Mouse (Mus musculus): ENCODE data around the gene Dhtkd1.

Dhtkd1 gene

GRCm38 (mm10) chr2:5930291-5931054 lies 12.1 kb downstream of the Dhtkd1 start:
- DNase-seq (ENCODE audit: low spot score in 2 of 2) = no peak

GRCm38 (mm10) chr2:5929793-5930192 lies 12.8 kb downstream of the Dhtkd1 start:
- no peak for DNase-seq (ENCODE audit: low spot score in 2 of 2)

GRCm38 (mm10) chr2:5927481-5927880 lies 15.1 kb downstream of the Dhtkd1 start:
- DNase-seq (ENCODE audit: low spot score in 2 of 2) = no peak

GRCm38 (mm10) chr2:5923786-5924185 lies 18.8 kb downstream of the Dhtkd1 start:
- no peak for DNase-seq (ENCODE audit: low spot score in 2 of 2)

- DNase-seq (ENCODE audit: low spot score in 2 of 2) = no peak
These were observed 19.8 kb downstream of the Dhtkd1 start for GRCm38 (mm10) chr2:5922823-5923222.

- no peak for DNase-seq (ENCODE audit: low spot score in 2 of 2)
These were observed 31.2 kb downstream of the Dhtkd1 start for GRCm38 (mm10) chr2:5911282-5911965.

- DNase-seq (ENCODE audit: low spot score in 2 of 2) = peak in 1 of 2 experiments; percentile 20
These were observed 36.0 kb downstream of the Dhtkd1 start for GRCm38 (mm10) chr2:5906625-5907024.

GRCm38 (mm10) chr2:5906092-5906491 lies 36.5 kb downstream of the Dhtkd1 start:
- DNase-seq (ENCODE audit: low spot score in 2 of 2) = no peak

- no peak for DNase-seq (ENCODE audit: low spot score in 2 of 2)
These were observed 42.4 kb downstream of the Dhtkd1 start for GRCm38 (mm10) chr2:5900145-5900544.

GRCm38 (mm10) chr2:5894843-5895570 lies 47.6 kb downstream of the Dhtkd1 start, which contains the start of gene Sec61a2:
TSS of gene Sec61a2 (minus strand) at chr2:5895432.
- peak; percentile 99 to 100 for DNase-seq (ENCODE audit: low spot score in 2 of 2)

- DNase-seq (ENCODE audit: low spot score in 2 of 2) = no peak
These were observed 48.3 kb downstream of the Dhtkd1 start for GRCm38 (mm10) chr2:5894296-5894695.

- no peak for DNase-seq (ENCODE audit: low spot score in 2 of 2)
These were observed 53.2 kb downstream of the Dhtkd1 start for GRCm38 (mm10) chr2:5889412-5889811.

GRCm38 (mm10) chr2:5888865-5889264 lies 53.7 kb downstream of the Dhtkd1 start:
- DNase-seq (ENCODE audit: low spot score in 2 of 2) = no peak

- DNase-seq (ENCODE audit: low spot score in 2 of 2) = no peak
These were observed 65.1 kb downstream of the Dhtkd1 start for GRCm38 (mm10) chr2:5877446-5877845.

- no peak for DNase-seq (ENCODE audit: low spot score in 2 of 2)
These were observed 72.8 kb downstream of the Dhtkd1 start for GRCm38 (mm10) chr2:5869746-5870145.

GRCm38 (mm10) chr2:5867681-5868080 lies 74.9 kb downstream of the Dhtkd1 start:
- no peak for DNase-seq (ENCODE audit: low spot score in 2 of 2)

- DNase-seq (ENCODE audit: low spot score in 2 of 2) = no peak
These were observed 79.8 kb downstream of the Dhtkd1 start, which contains the start of gene Gm13199 for GRCm38 (mm10) chr2:5862834-5863233. TSS of gene Gm13199 (minus strand) at chr2:5862934.

- no peak for DNase-seq (ENCODE audit: low spot score in 2 of 2)
These were observed 90.7 kb downstream of the Dhtkd1 start for GRCm38 (mm10) chr2:5851866-5852265.

- peak; percentile 14 to 50 for DNase-seq (ENCODE audit: low spot score in 2 of 2)
These were observed 91.5 kb downstream of the Dhtkd1 start for GRCm38 (mm10) chr2:5851116-5851515.
